Mouse (Mus musculus) ovary, postnatal 10 days (tissue): ENCODE data around the gene Dst.

Source experiments
- DNase-seq: peaks from one replicate; pipeline ENCODE4 v3.0.0; 2022; ENCODE audit warnings: low spot score

Gene Dst

GRCm38 (mm10) chr1:34100385-34100784, 192.4 kb downstream of the Dst start:
- DNase-seq: no peak

- no peak for DNase-seq
Observed at GRCm38 (mm10) chr1:34102604-34103003, 194.6 kb downstream of the Dst start.

DNA sequence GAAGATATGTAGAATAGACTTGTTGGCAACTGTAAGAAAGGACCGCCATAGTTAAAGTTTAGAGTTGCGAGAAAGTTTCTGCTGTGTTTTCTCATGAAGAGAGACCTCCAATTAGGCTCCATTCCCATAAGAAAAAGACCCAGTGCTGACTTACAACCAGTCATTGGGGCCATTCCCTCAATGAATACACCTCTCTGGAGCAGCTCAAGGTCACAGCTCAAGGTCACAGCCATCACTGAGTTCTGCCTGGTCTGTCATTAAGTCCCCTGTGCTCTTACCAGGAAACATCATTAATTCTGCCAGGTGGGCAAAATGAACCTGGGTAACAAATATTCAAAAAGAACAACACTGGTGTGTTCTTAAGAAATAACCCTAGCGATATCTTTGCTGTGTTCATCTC, 195.2 kb downstream of the Dst start:
- no peak for DNase-seq

DNA sequence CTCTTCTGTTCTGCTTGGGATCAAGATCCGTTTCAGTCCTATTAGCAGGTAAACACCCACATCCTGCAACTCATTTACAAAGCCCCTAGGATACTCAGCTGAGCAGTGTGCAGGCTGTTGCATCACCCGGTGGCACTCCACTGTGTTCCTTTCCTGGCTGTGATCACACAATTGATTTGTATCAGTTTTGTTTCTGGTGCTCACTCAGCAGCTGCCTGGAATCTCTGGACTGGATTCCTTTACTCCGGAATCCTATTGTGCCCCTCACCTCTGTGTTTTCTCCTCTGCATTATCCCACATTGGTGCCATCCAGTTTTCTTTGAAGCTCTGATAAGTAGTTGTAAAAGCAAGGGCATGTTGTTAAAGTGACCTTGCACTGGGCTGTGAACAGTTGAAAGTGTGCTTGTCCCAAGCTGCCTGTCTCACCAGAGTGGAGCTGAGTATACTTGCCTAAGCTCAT, 195.7 kb downstream of the Dst start:
- DNase-seq: no peak

DNA sequence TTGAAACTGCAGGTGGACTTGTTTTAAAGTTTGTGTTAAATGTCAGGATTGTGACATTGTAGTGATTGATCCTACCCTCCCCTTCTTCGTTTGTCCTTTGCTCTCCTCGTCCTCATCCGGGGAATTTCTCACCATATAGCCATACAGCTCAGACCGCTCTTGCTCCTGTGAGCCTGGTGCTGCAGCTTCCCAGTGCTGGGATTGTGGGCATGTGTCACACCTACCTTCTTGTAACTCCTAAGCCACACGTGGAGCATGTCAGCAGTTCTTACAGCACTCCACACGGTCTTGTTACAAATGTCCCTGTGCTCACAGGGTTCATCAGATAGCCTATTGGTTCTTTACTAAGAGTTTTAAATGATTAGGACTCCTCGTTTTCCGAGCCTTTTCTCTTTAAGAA, 196.8 kb downstream of the Dst start:
- DNase-seq: no peak

GRCm38 (mm10) chr1:34106606-34107005, 198.6 kb downstream of the Dst start:
- no peak for DNase-seq

- no peak for DNase-seq
Observed at GRCm38 (mm10) chr1:34107076-34107475, 199.1 kb downstream of the Dst start.

DNA sequence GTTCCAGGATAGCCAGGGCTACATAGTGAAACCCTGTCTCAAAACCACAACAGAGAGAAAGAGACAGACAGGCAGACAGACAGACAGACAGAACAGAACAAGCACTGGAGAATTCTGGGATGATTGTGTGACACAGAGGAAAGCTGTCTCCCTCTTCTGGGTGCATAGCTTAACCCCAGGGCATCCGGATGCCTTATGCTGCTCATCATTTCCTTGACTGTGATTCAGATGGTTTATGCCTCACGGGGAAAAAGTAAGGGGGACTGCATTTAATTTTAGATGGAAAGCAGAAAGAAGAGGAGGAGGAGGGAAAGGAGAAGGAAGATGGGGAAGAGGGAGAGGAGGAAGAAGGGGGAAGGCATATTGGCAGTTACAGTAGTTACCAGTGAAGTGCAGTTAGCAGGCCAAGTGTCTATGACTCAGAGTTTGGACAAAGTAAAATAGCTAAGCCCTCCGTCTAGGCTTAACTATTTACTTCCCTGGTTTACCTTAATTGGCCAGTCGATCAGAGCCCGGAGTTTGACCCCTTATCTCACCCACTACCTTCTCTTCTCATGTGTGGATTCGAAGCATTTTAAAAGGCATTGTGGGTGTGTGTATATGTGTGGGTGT, 201.7 kb downstream of the Dst start:
- DNase-seq: no peak

- no peak for DNase-seq
Observed at GRCm38 (mm10) chr1:34110862-34111261, 202.8 kb downstream of the Dst start.

GRCm38 (mm10) chr1:34111954-34112353, 203.9 kb downstream of the Dst start:
- DNase-seq: no peak

GRCm38 (mm10) chr1:34116444-34116843, 208.4 kb downstream of the Dst start:
- no peak for DNase-seq

- DNase-seq: no peak
Observed at GRCm38 (mm10) chr1:34117056-34117455, 209.0 kb downstream of the Dst start.

DNA sequence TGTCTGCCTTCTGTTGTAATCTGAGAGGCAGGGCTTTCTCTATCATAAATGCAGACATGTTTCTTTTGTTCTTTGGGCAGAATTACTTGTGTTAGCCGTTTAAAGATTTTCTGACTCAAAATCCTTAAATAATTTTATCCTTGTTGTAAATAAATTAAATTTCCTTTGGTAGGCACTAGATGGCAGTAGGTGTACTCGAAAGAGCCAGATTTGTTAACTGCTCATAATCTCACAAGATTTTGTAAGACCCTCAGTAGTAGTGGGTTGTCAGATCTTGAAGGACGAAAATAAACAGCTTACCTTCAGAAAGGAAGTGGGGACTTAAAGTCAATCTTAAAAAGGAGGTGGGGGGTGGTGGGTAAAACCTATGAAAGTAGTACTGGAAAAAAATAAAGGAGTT, 209.7 kb downstream of the Dst start:
- no peak for DNase-seq

- DNase-seq: no peak
Observed at GRCm38 (mm10) chr1:34120066-34120465, 212.0 kb downstream of the Dst start.

GRCm38 (mm10) chr1:34120602-34121001, 212.6 kb downstream of the Dst start:
- DNase-seq: no peak

GRCm38 (mm10) chr1:34121157-34122015, 213.4 kb downstream of the Dst start:
- DNase-seq: peak; percentile 58

GRCm38 (mm10) chr1:34122198-34122597, 214.2 kb downstream of the Dst start:
- DNase-seq: no peak

- no peak for DNase-seq
Observed at GRCm38 (mm10) chr1:34122905-34123304, 214.9 kb downstream of the Dst start.

GRCm38 (mm10) chr1:34123334-34123733, 215.3 kb downstream of the Dst start:
- DNase-seq: no peak

DNA sequence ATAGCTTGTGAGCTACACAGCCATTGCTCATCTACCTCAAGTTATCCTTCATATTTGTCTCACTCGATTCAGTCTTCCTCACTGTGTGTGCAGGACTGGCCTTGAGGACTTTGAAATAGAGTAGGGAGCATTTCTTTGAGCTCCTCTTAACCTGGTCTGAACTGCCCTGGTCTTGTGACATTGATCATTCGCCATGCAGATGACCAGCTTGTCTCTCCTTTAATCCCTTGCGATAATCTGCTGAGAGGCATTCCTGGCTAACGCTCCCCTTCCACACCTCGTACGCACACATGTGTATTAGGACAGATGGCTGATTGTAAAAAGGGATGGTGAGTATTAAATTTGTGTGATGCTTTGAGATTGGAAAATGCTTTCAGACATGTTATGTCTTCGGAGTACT, 216.4 kb downstream of the Dst start:
- DNase-seq: no peak

GRCm38 (mm10) chr1:34125148-34125547, 217.1 kb downstream of the Dst start:
- DNase-seq: no peak

DNA sequence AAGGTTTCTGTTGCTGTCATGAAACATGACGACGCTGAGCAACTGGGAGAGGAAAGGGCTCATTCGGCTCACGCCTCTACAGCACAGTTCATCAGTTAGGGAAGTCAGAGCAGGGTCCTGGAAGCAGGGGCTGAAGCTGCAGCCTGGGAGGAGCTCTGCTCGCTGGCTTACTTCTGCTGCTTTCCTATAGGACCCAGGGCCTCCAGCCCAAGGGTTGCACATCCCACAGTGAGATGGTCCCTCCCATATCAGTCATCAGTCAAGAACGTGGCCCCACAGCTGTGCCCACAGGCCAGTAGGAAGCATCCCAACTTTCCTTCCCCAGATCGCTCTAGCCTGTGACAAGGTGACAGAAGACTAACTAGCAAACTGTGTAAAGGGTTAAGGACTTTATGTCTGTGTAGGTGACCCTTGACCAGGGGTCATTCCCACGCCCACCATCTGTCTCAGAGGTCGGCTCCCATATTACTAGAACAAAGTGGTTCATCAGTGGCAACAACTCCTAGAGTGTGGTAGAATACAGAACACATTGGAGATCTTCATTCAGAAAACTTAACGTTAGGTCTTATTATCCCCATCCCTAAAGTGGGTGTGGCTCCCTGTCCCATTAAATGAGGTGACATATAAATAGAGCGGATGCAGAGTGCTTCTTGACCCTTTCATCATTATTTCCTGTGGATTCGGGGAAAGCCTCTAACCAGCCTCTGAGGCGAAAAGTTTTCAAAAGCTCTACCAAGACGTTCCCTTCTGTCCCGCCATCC, 219.9 kb downstream of the Dst start:
- no peak for DNase-seq

DNA sequence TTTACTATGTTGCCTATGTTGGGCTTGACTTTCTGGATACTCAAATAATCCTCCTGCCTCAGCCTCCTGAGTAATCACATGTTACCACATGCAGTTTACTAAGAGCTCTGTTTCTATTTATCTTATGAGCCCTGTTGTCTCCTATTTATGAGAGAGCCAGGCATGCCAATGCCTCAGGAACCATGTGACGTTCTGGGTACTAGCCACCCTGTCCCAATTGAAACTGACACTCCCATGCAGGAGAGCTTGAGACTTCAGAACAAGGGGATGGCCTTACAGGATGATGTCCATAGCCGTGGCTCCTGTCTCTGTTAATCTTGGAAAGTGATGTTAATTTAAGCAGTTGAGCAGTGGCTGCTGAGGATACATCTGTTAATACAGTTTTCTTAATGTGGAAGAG, 220.8 kb downstream of the Dst start:
- DNase-seq: no peak
